Mouse (Mus musculus) olfactory bulb, adult 2 months (tissue): ENCODE results near the gene Zfp950.

Experiments
- CTCF ChIP-seq: fragments of 200-500 bp; IDR thresholded peaks from 2 replicates; pipeline ENCODE4 v1.5.1; 2012; ENCODE audit warnings: low read depth, mild to moderate bottlenecking, low read length, moderate library complexity; ENCODE audit not compliant: insufficient read depth
- POLR2A ChIP-seq: fragments of 200-500 bp; IDR thresholded peaks from 2 replicates; pipeline ENCODE4 v1.6.1; 2012; ENCODE audit warnings: mild to moderate bottlenecking, low read depth, low read length, moderate library complexity; ENCODE audit not compliant: insufficient read depth

DNA sequence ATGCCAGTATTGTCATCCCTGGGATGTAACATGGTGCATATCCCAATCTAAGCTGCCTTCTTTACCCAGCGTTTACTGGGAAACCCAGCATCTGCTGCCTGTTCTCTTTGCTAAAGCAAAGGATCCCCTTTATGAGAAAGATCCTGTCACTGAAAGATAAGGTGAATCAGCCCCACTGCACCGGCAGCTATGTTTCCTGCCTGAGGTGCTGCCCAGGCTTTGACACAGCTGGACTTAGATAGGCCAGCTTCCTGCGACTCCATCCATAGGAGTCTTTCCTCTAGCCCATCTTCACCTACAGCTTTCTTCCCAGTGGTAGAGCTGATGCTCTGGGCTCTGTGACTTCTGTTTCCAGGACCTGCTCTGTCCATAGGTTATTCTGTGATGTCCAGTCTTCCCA lies 62.0 kb downstream of the Zfp950 start:
- TF ChIP-seq CTCF: no peak
- TF ChIP-seq POLR2A: no peak
